Mouse (Mus musculus): ENCODE data around the gene Mob3b. TPM values are rescaled to one million over a fixed set of nuclear protein-coding genes. Genes with fewer than 3 reads are reported as not detected.

Gene Mob3b
- total and polyA plus RNA-seq, 3 experiments, result 0.33 TPM; not detected in 2

- TF ChIP-seq TAL1 (conservative IDR thresholded peaks at IDR 0.05; ENCODE audit: low read depth, low read length), result no peak
- TF ChIP-seq GATA1 (IDR thresholded peaks at IDR 0.05; ENCODE audit: borderline replicate concordance, low read length), result no peak
- TF ChIP-seq GATA2 (IDR thresholded peaks at IDR 0.05; ENCODE audit: borderline replicate concordance, low read depth, low read length), result no peak
- no peak for TF ChIP-seq CTCF (IDR thresholded peaks at IDR 0.05; ENCODE audit: low read depth, low read length)
- TF ChIP-seq POLR2AphosphoS5 (IDR thresholded peaks at IDR 0.05; ENCODE audit: insufficient replicate concordance, low read depth, low read length), result no peak
- Histone ChIP-seq H3K4me1 (ENCODE audit: insufficient read depth, low read depth, low read length) (no peaks in the 10 kb centered on the region), H3K27me3 (ENCODE audit: insufficient read depth, low read length) (no peaks in the 10 kb centered on the region), H3K9me3 (replicated peaks) (no peaks in the 10 kb centered on the region), H3K4me3 (ENCODE audit: low read depth, low read length) (no peak overlapping the region), H3K36me3 (replicated peaks) (no peaks in the 10 kb centered on the region)
- no peak for DNase-seq (ENCODE audit: low spot score)
- no peak for ATAC-seq (ENCODE audit: extremely low read depth, insufficient number of reproducible peaks, low FRiP score, poor library complexity, severe bottlenecking)
These were observed 152.1 kb downstream of the Mob3b start for GRCm38 (mm10) chr4:35005068-35005769.

GRCm38 (mm10) chr4:35004473-35004872, 152.8 kb downstream of the Mob3b start:
- Histone ChIP-seq H3K9me3 (replicated peaks) (no peaks in the 10 kb centered on the region), H3K4me3 (ENCODE audit: low read depth, low read length) (no peak overlapping the region), H3K4me1 (ENCODE audit: insufficient read depth, low read depth, low read length) (no peaks in the 10 kb centered on the region), H3K27me3 (ENCODE audit: insufficient read depth, low read length) (no peaks in the 10 kb centered on the region), H3K36me3 (replicated peaks) (no peaks in the 10 kb centered on the region)
- ATAC-seq (ENCODE audit: extremely low read depth, insufficient number of reproducible peaks, low FRiP score, poor library complexity, severe bottlenecking) (no peak), DNase-seq (ENCODE audit: low spot score) (no peak)
- TF ChIP-seq CTCF (IDR thresholded peaks at IDR 0.05; ENCODE audit: low read depth, low read length), result no peak
- TF ChIP-seq GATA2 (IDR thresholded peaks at IDR 0.05; ENCODE audit: borderline replicate concordance, low read depth, low read length), result no peak
- no peak for TF ChIP-seq GATA1 (IDR thresholded peaks at IDR 0.05; ENCODE audit: borderline replicate concordance, low read length)

- Histone ChIP-seq H3K4me3 (ENCODE audit: low read depth, low read length) (no peak overlapping the region), H3K27me3 (ENCODE audit: insufficient read depth, low read length) (no peaks in the 10 kb centered on the region)
- ATAC-seq (ENCODE audit: extremely low read depth, insufficient number of reproducible peaks, low FRiP score, poor library complexity, severe bottlenecking), result no peak
These were observed 153.5 kb downstream of the Mob3b start for GRCm38 (mm10) chr4:35003550-35004326.

GRCm38 (mm10) chr4:34996616-34997015, 160.7 kb downstream of the Mob3b start:
- DNase-seq (ENCODE audit: low spot score), result no peak
- H3K4me1 ChIP-seq (ENCODE audit: insufficient read depth, low read depth, low read length), result no peaks in the 10 kb centered on the region

More at GRCm38 (mm10) chr4:35003550-35004326, 153.5 kb downstream of the Mob3b start:
- no peak for DNase-seq (ENCODE audit: low spot score)
- Histone ChIP-seq H3K4me1 (ENCODE audit: insufficient read depth, low read depth, low read length) (no peaks in the 10 kb centered on the region), H3K36me3 (replicated peaks) (no peaks in the 10 kb centered on the region), H3K9me3 (replicated peaks) (no peaks in the 10 kb centered on the region)
- no peak for TF ChIP-seq POLR2AphosphoS5 (IDR thresholded peaks at IDR 0.05; ENCODE audit: insufficient replicate concordance, low read depth, low read length)
- TF ChIP-seq GATA2 (IDR thresholded peaks at IDR 0.05; ENCODE audit: borderline replicate concordance, low read depth, low read length), result no peak
- TF ChIP-seq TAL1 (conservative IDR thresholded peaks at IDR 0.05; ENCODE audit: low read depth, low read length), result no peak
- no peak for TF ChIP-seq GATA1 (IDR thresholded peaks at IDR 0.05; ENCODE audit: borderline replicate concordance, low read length)
- no peak for TF ChIP-seq CTCF (IDR thresholded peaks at IDR 0.05; ENCODE audit: low read depth, low read length)

GRCm38 (mm10) chr4:34993639-34993975, 163.7 kb downstream of the Mob3b start:
- no peak for DNase-seq (ENCODE audit: low spot score)
- no peak overlapping the region for H3K4me3 ChIP-seq (ENCODE audit: low read depth, low read length)
- H3K27me3 ChIP-seq (ENCODE audit: insufficient read depth, low read length), result peaks cover 8% of the 10 kb centered on the region; the same call in 1 of the 2 replicates
- no peak for ATAC-seq (ENCODE audit: extremely low read depth, insufficient number of reproducible peaks, low FRiP score, poor library complexity, severe bottlenecking)
- H3K9me3 ChIP-seq (replicated peaks), result no peaks in the 10 kb centered on the region
- H3K36me3 ChIP-seq (replicated peaks), result no peaks in the 10 kb centered on the region
- no peaks in the 10 kb centered on the region for H3K4me1 ChIP-seq (ENCODE audit: insufficient read depth, low read depth, low read length)
- no peak for TF ChIP-seq GATA1 (IDR thresholded peaks at IDR 0.05; ENCODE audit: borderline replicate concordance, low read length)
- TF ChIP-seq CTCF (IDR thresholded peaks at IDR 0.05; ENCODE audit: low read depth, low read length), result no peak
- TF ChIP-seq GATA2 (IDR thresholded peaks at IDR 0.05; ENCODE audit: borderline replicate concordance, low read depth, low read length), result no peak
- TF ChIP-seq POLR2AphosphoS5 (IDR thresholded peaks at IDR 0.05; ENCODE audit: insufficient replicate concordance, low read depth, low read length), result no peak
- no peak for TF ChIP-seq TAL1 (conservative IDR thresholded peaks at IDR 0.05; ENCODE audit: low read depth, low read length)

More at GRCm38 (mm10) chr4:34996616-34997015, 160.7 kb downstream of the Mob3b start:
- no peak for ATAC-seq (ENCODE audit: extremely low read depth, insufficient number of reproducible peaks, low FRiP score, poor library complexity, severe bottlenecking)
- TF ChIP-seq GATA1 (IDR thresholded peaks at IDR 0.05; ENCODE audit: borderline replicate concordance, low read length) (no peak), POLR2AphosphoS5 (IDR thresholded peaks at IDR 0.05; ENCODE audit: insufficient replicate concordance, low read depth, low read length) (no peak), TAL1 (conservative IDR thresholded peaks at IDR 0.05; ENCODE audit: low read depth, low read length) (no peak), CTCF (IDR thresholded peaks at IDR 0.05; ENCODE audit: low read depth, low read length) (no peak)
- Histone ChIP-seq H3K4me3 (ENCODE audit: low read depth, low read length) (no peak overlapping the region), H3K36me3 (replicated peaks) (no peaks in the 10 kb centered on the region), H3K27me3 (ENCODE audit: insufficient read depth, low read length) (0 out of 2 replicates have a peak, but pooled peaks cover 2% of the 10 kb centered on the region), H3K9me3 (replicated peaks) (no peaks in the 10 kb centered on the region)

- no peaks in the 10 kb centered on the region for H3K36me3 ChIP-seq (replicated peaks)
- no peaks in the 10 kb centered on the region for H3K4me1 ChIP-seq (ENCODE audit: insufficient read depth, low read depth, low read length)
- TF ChIP-seq POLR2AphosphoS5 (IDR thresholded peaks at IDR 0.05; ENCODE audit: insufficient replicate concordance, low read depth, low read length), result no peak
- TF ChIP-seq TAL1 (conservative IDR thresholded peaks at IDR 0.05; ENCODE audit: low read depth, low read length), result no peak
- TF ChIP-seq GATA1 (IDR thresholded peaks at IDR 0.05; ENCODE audit: borderline replicate concordance, low read length), result no peak
- TF ChIP-seq CTCF (IDR thresholded peaks at IDR 0.05; ENCODE audit: low read depth, low read length), result no peak
- no peak for TF ChIP-seq GATA2 (IDR thresholded peaks at IDR 0.05; ENCODE audit: borderline replicate concordance, low read depth, low read length)
- H3K4me3 ChIP-seq (ENCODE audit: low read depth, low read length), result no peak overlapping the region
- ATAC-seq (ENCODE audit: extremely low read depth, insufficient number of reproducible peaks, low FRiP score, poor library complexity, severe bottlenecking), result no peak
- DNase-seq (ENCODE audit: low spot score), result no peak
- H3K27me3 ChIP-seq (ENCODE audit: insufficient read depth, low read length), result peaks cover 8% of the 10 kb centered on the region; the same call in 1 of the 2 replicates
- no peaks in the 10 kb centered on the region for H3K9me3 ChIP-seq (replicated peaks)
These were observed 164.2 kb downstream of the Mob3b start for GRCm38 (mm10) chr4:34992866-34993638.

All from G1E (cell line).